Mouse (Mus musculus) kidney, embryonic 16.5 days (tissue): ENCODE measurements at regions not wholly inside any gene's neighbourhood (a gene's known extent, or its start where the extent isn't known, plus 50 kb on each side); places are given as distances from the start of the nearest gene placed in this dataset.
A peak's percentile ranks its signal among the peaks of the same experiment; 100 is the strongest.

Experiments
- ATAC-seq: fragments of 200-750 bp; cut with Nextera tagmentation; 2 replicates; pipeline ENCODE4 v1.8.0; 2017; ENCODE audit warnings: moderate TSS enrichment; ENCODE audit not compliant: low FRiP score, low TSS enrichment
- H3K27ac ChIP-seq: fragments of 300-500 bp; sonication (generic); 2 replicates; pipeline ENCODE4 v1.5.1; 2014; ENCODE audit warnings: low read length
- H3K27me3 ChIP-seq: fragments of 300-500 bp; sonication (generic); 2 replicates; pipeline ENCODE4 v1.6.1; 2014; ENCODE audit warnings: low read length, control low read depth, mixed read lengths; ENCODE audit not compliant: insufficient read depth
- H3K36me3 ChIP-seq: fragments of 300-500 bp; sonication (generic); 2 replicates; pipeline ENCODE4 v1.6.1; 2014; ENCODE audit warnings: low read length, control low read depth, mixed read lengths; ENCODE audit not compliant: insufficient read depth
- H3K4me1 ChIP-seq: fragments of 300-500 bp; sonication (generic); 2 replicates; pipeline ENCODE4 v1.6.1; 2014; ENCODE audit warnings: low read length, control low read depth, mixed read lengths; ENCODE audit not compliant: insufficient read depth
- H3K4me2 ChIP-seq: fragments of 300-500 bp; sonication (generic); replicated peaks from 2 replicates; pipeline ENCODE4 v1.6.1; 2014; ENCODE audit warnings: low read depth, low read length
- H3K4me3 ChIP-seq: fragments of 300-500 bp; sonication (generic); 2 replicates; pipeline ENCODE4 v1.5.1; 2014; ENCODE audit warnings: mild to moderate bottlenecking, low read length
- H3K9ac ChIP-seq: fragments of 300-500 bp; sonication (generic); replicated peaks from 2 replicates; pipeline ENCODE4 v1.6.1; 2014; ENCODE audit warnings: low read length
- H3K9me3 ChIP-seq: fragments of 300-500 bp; sonication (generic); 2 replicates; pipeline ENCODE4 v1.6.1; 2016; ENCODE audit warnings: low read length, control low read depth
- WGBS: fragments of 180-500 bp; shearing (Covaris S2); extraction: QIAGEN DNeasy Blood & Tissue Kit; methylation state at CpG from one replicate; pipeline ENCODE4 v1.1.7; 2014; 5-methylcytosine and 5-hydroxymethylcytosine counted together

- no peaks in the 10 kb centered on the region for H3K9me3 ChIP-seq
- H3K4me2 ChIP-seq, result no peak overlapping the region
- H3K27ac ChIP-seq, result no peak overlapping the region
- H3K4me1 ChIP-seq, result no peaks in the 10 kb centered on the region
- WGBS, result 18% methylated on average over 2 of the region's 2 CpGs
- no peaks in the 10 kb centered on the region for H3K36me3 ChIP-seq
- ATAC-seq, result peak; percentile 92
- H3K4me3 ChIP-seq, result no peak overlapping the region
- H3K27me3 ChIP-seq, result no peaks in the 10 kb centered on the region
- H3K9ac ChIP-seq, result no peak overlapping the region
These were observed 901.3 kb downstream of the Jrkl start for GRCm38 (mm10) chr9:12344296-12344695.

- no peaks in the 10 kb centered on the region for H3K36me3 ChIP-seq
- H3K9me3 ChIP-seq, result no peaks in the 10 kb centered on the region
- H3K4me2 ChIP-seq, result no peak overlapping the region
- no peaks in the 10 kb centered on the region for H3K27me3 ChIP-seq
- ATAC-seq, result peak; percentile 37; the same call in 1 of the 2 replicates
- WGBS, result 91% methylated on average over 4 of the region's 4 CpGs
- H3K4me3 ChIP-seq, result no peak overlapping the region
- H3K27ac ChIP-seq, result no peak overlapping the region
- no peaks in the 10 kb centered on the region for H3K4me1 ChIP-seq
- no peak overlapping the region for H3K9ac ChIP-seq
These were observed 904.2 kb downstream of the Jrkl start for GRCm38 (mm10) chr9:12341453-12341852.

GRCm38 (mm10) chr9:12313517-12314075 lies 932.0 kb downstream of the Jrkl start:
- Histone ChIP-seq H3K9me3 (no peaks in the 10 kb centered on the region), H3K36me3 (no peaks in the 10 kb centered on the region), H3K27ac (no peak overlapping the region), H3K4me3 (no peak overlapping the region), H3K4me2 (no peak overlapping the region), H3K4me1 (no peaks in the 10 kb centered on the region), H3K9ac (no peak overlapping the region), H3K27me3 (no peaks in the 10 kb centered on the region)
- no peak for ATAC-seq
- WGBS, result 73% methylated on average over 4 of the region's 4 CpGs

DNA sequence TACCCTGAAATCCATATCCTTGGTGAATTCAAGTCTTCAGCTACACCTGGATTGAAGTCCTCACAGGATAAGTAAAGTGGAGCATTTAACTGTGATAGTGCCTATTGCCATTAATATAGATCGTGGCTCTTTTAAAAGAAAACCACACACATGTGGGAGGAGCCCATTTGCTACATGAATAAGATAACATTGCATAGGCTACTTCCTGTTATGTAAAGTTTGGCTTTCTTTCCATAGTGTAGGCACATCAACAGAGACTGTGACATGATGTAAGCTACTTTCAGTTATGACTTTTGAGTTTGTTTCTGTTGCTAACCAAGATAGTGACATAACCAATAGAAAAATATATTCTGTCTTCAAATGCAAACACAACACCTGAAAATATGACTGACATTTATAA lies 932.6 kb downstream of the Jrkl start:
- no peak overlapping the region for H3K4me2 ChIP-seq
- H3K9me3 ChIP-seq, result no peaks in the 10 kb centered on the region
- no peak overlapping the region for H3K9ac ChIP-seq
- H3K27ac ChIP-seq, result no peak overlapping the region
- H3K4me3 ChIP-seq, result no peak overlapping the region
- WGBS, result 83% methylated on average over 1 of the region's 1 CpGs
- H3K36me3 ChIP-seq, result no peaks in the 10 kb centered on the region
- no peaks in the 10 kb centered on the region for H3K27me3 ChIP-seq
- ATAC-seq, result no peak
- H3K4me1 ChIP-seq, result no peaks in the 10 kb centered on the region
